Mouse (Mus musculus): ENCODE data around the gene Etv6.
A peak's percentile ranks its signal among the peaks of the same experiment; 100 is the strongest.

The Etv6 gene

GRCm38 (mm10) chr6:134273884-134274283 lies 238.4 kb downstream of the Etv6 start:
- DNase-seq = no peak

DNA sequence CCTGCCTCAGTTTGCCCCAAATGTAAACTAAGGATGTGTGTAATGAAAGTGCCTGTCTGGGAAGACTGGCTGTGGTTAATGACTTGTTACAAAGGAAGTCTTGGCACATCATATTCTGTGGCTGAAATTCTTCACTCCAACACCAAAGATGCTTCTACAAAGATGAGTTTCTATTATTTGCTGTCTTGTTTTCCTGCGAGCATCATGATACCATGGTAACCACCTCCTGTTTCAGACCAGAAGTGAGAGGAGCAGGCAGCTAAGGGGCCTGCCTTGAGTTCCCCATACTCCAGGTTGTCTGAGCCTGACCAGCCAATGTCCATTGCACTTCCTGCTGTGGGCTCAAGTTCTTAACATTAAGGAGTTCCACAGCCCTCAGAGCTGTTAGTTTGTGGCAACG lies 241.5 kb downstream of the Etv6 start:
- DNase-seq = no peak

- no peak for DNase-seq
These were observed 246.6 kb downstream of the Etv6 start for GRCm38 (mm10) chr6:134282095-134282494.

- no peak for DNase-seq
These were observed 256.3 kb downstream of the Etv6 start for GRCm38 (mm10) chr6:134291823-134292222.

DNA sequence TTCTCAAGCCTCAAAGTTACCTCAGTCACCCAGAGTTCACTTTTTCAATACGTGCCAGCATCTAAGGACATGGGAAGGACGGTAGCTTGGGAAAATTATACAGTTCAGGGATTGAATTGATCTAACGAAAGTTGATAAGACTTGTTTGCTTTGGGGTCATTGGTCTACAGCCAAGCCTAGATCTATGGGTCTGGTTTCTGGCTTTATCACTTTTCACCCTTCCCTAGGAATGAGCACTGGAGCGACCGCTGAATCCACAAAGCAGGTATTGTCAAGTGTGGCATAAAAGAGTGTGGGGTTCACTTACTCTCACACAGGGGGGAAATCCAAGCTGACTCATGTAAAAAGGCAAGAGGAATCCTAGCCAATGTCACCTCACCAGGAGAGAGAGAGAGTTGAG lies 256.9 kb downstream of the Etv6 start:
- no peak for DNase-seq

DNA sequence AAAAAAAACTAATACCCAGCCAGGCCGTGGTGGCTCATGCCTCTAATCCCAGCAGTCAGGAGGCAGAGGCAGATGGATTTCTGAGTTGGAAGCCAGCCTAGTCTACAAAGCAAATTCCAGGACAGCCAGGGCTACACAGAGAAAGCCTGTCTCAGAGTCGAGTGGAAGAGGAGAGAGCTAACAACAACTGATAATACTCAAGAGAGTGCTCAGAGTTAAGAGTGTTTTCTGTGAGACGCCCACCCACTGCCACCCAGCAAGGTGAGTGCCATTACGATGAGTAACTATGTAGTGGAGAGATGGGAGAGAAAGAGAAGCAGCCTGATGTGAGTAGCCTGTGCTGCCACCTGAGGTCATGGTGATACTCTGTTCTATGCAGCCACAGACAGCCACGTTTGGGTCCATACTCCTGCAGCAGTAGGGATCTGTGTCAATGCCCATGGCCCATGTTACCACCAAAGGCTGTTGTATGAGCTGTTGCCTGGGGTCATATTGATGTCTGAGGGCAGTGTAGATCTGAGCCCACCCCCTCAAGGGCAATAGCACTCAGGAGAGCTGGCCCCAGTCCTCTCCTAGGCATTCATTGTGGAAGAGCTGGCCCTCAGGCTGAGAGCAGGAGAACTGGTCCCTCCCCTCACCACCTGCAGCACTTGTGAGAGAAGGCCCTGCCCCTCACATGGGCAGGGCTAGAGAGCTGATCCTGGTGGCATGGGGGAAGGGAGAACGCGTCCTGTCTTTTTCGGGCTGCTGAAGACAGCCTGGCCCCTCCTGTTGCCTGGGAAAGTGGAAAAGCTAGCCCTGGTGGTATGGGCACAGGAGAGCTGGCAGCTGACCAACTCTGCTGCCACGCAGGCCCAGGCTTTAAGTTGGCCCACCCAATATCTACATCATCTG lies 258.4 kb downstream of the Etv6 start:
- DNase-seq = no peak

GRCm38 (mm10) chr6:134297884-134298619 lies 262.6 kb downstream of the Etv6 start:
- no peak for DNase-seq

DNA sequence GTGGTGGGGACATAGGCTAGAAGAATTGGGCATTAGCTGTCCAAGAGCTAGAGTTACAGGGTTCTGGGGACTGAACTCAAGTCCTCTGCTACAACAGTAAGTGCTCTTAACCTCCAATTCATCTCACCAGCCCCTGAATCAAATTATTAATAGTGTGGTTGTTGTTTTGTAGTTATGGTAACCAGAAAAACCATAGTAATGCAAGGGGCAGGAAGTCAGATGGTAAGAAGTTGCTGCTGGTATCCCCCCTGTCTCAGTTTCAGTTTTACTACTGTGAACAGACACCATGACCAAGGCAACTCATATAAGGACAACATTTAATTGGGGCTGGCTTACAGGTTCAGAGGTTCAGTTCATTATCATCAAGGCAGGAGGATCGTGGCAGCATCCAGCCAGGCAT lies 266.5 kb downstream of the Etv6 start:
- no peak for DNase-seq

- DNase-seq = peak; percentile 30
These were observed 275.8 kb downstream of the Etv6 start for GRCm38 (mm10) chr6:134311346-134311745.

DNA sequence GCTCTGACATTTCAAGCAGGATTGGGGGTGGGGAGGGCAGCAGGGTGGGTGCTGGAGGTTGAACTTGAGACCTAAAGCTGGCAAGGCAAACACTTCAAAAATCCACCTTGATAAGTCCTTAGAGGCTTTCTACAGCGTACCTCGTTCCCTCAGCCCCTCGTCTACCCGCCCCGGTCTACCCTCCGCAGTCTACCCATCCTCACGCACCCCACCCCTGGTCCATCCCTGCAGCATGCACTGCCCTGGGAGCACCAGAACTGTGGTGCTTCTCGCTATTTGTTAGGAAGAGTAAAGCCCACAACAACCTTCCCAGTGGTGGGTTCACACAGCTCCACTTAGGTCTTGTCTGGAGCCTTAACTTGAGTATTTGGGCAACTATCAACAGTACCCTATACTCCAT lies 277.1 kb downstream of the Etv6 start:
- DNase-seq = no peak

DNA sequence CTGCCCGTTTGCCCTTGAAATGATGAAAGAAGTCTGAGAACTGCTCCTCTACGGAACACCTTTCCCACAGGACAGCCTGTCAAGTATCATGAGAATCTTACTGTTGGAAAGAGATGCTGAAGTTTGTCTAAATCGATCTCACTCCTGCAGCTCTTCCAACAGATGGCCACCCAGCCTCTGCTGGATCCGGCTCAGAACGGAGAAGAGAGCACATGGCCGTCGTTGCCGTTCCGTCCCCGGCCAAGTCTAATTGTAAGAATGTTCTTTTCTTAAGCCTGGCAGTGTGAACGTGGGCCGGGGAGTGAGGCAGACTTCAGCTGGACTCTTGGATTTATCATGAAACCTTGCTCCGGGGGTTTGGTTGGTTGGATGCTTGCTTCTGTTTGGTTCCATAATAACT lies 281.9 kb downstream of the Etv6 start:
- DNase-seq = no peak

Measured in embryo, embryonic 11 days (tissue).